Mouse (Mus musculus) liver, adult 2 months (tissue): ENCODE data around the gene Urah.
A peak's percentile ranks its signal among the peaks of the same experiment; 100 is the strongest.

ENCODE experiments used
- CTCF ChIP-seq: fragments of 200-500 bp; IDR thresholded peaks from 2 replicates; pipeline ENCODE4 v1.5.1; 2011; ENCODE audit warnings: low read depth, low read length, control low read depth
- POLR2A ChIP-seq: fragments of 200-500 bp; IDR thresholded peaks from 2 replicates; pipeline ENCODE4 v1.6.1; 2011; ENCODE audit warnings: low read length, control low read depth; ENCODE audit not compliant: insufficient read depth; ENCODE audit errors: extremely low read depth

GRCm38 (mm10) chr7:140797619-140798018, 37.2 kb upstream of the Urah start:
- no peak for TF ChIP-seq POLR2A
- peak; percentile 51 for TF ChIP-seq CTCF
